Mouse (Mus musculus) heart, embryonic 15.5 days (tissue): ENCODE data around the gene Gm5244. TPM values are rescaled to one million over a fixed set of nuclear protein-coding genes. Genes with fewer than 3 reads are reported as not detected.

Source experiments
- ATAC-seq: fragments of 200-750 bp; cut with Nextera tagmentation; replicated peaks from 2 replicates; pipeline ENCODE4 v1.8.0; 2017; ENCODE audit warnings: low read depth, moderate TSS enrichment; ENCODE audit not compliant: insufficient number of reproducible peaks, insufficient read depth, low FRiP score
- H3K27ac ChIP-seq: fragments of 300-500 bp; sonication (generic); 2 replicates; pipeline ENCODE4 v1.5.1; 2015; ENCODE audit warnings: mild to moderate bottlenecking, inconsistent platforms
- H3K27me3 ChIP-seq: fragments of 300-500 bp; sonication (generic); 2 replicates; pipeline ENCODE4 v1.6.1; 2015; ENCODE audit warnings: inconsistent platforms
- H3K36me3 ChIP-seq: fragments of 300-500 bp; sonication (generic); 2 replicates; pipeline ENCODE4 v1.6.1; 2015; ENCODE audit warnings: mild to moderate bottlenecking, inconsistent platforms
- H3K4me1 ChIP-seq: fragments of 300-500 bp; sonication (generic); replicated peaks from 2 replicates; pipeline ENCODE4 v1.6.1; 2015; ENCODE audit warnings: inconsistent platforms
- H3K4me2 ChIP-seq: fragments of 300-500 bp; sonication (generic); 2 replicates; pipeline ENCODE4 v1.6.1; 2015; ENCODE audit warnings: inconsistent platforms, mild to moderate bottlenecking, moderate library complexity
- H3K4me3 ChIP-seq: fragments of 300-500 bp; sonication (generic); 2 replicates; pipeline ENCODE4 v1.5.1; 2015; ENCODE audit warnings: mild to moderate bottlenecking, inconsistent platforms
- H3K9ac ChIP-seq: fragments of 300-500 bp; sonication (generic); 2 replicates; pipeline ENCODE4 v1.6.1; 2015; ENCODE audit warnings: mild to moderate bottlenecking, inconsistent platforms
- H3K9me3 ChIP-seq: fragments of 300-500 bp; sonication (generic); replicated peaks from 2 replicates; pipeline ENCODE4 v1.6.1; 2016; ENCODE audit warnings: inconsistent platforms
- WGBS: fragments of 180-500 bp; shearing (Covaris S2); methylation state at CpG from one replicate; pipeline ENCODE4 v1.1.7; 2015; ENCODE audit warnings: mixed read lengths; 5-methylcytosine and 5-hydroxymethylcytosine counted together
- polyA plus RNA-seq: library from polyadenylated mRNA; unstranded; fragments of >200 nt; fragmentation: Nextera tagmentation; extraction: Ambion mirVana; gene quantifications from 2 replicates; pipeline ENCODE4 v1.2.1, GENCODE M21; 2015

Gene Gm5244
- polyA plus RNA-seq, 1 experiment from 2014 or later = not detected

- H3K4me2 ChIP-seq = no peak overlapping the region
- no peak for ATAC-seq
- no peaks in the 10 kb centered on the region for H3K4me1 ChIP-seq
- WGBS = 76% methylated on average over 1 of the region's 1 CpGs
- H3K27me3 ChIP-seq = no peaks in the 10 kb centered on the region
- no peak overlapping the region for H3K4me3 ChIP-seq
- no peaks in the 10 kb centered on the region for H3K36me3 ChIP-seq
- H3K9me3 ChIP-seq = no peaks in the 10 kb centered on the region
- no peak overlapping the region for H3K9ac ChIP-seq
- no peak overlapping the region for H3K27ac ChIP-seq
These were observed 28.0 kb upstream of the Gm5244 start for GRCm38 (mm10) chr19:12818507-12818906.

- no peaks in the 10 kb centered on the region for H3K4me1 ChIP-seq
These were observed 26.1 kb upstream of the Gm5244 start for GRCm38 (mm10) chr19:12820383-12820782.

GRCm38 (mm10) chr19:12824549-12824948 is 21.9 kb upstream of the Gm5244 start:
- no peaks in the 10 kb centered on the region for H3K4me1 ChIP-seq
- 61% methylated on average over 4 of the region's 4 CpGs for WGBS
- H3K27ac ChIP-seq = no peak overlapping the region
- H3K4me3 ChIP-seq = no peak overlapping the region
- ATAC-seq = no peak
- H3K9ac ChIP-seq = no peak overlapping the region
- H3K27me3 ChIP-seq = no peaks in the 10 kb centered on the region
- H3K9me3 ChIP-seq = no peaks in the 10 kb centered on the region
- no peaks in the 10 kb centered on the region for H3K36me3 ChIP-seq
- H3K4me2 ChIP-seq = no peak overlapping the region

More at GRCm38 (mm10) chr19:12820383-12820782, 26.1 kb upstream of the Gm5244 start:
- Histone ChIP-seq H3K9me3 (no peaks in the 10 kb centered on the region), H3K27me3 (no peaks in the 10 kb centered on the region), H3K9ac (no peak overlapping the region), H3K4me3 (no peak overlapping the region), H3K27ac (no peak overlapping the region), H3K4me2 (no peak overlapping the region), H3K36me3 (no peaks in the 10 kb centered on the region)
- ATAC-seq = no peak
- 29% methylated on average over 4 of the region's 4 CpGs for WGBS

- Histone ChIP-seq H3K9ac (no peak overlapping the region), H3K36me3 (no peaks in the 10 kb centered on the region), H3K9me3 (no peaks in the 10 kb centered on the region), H3K27ac (no peak overlapping the region), H3K27me3 (no peaks in the 10 kb centered on the region), H3K4me2 (no peak overlapping the region), H3K4me1 (no peaks in the 10 kb centered on the region), H3K4me3 (no peak overlapping the region)
- 64% methylated on average over 2 of the region's 2 CpGs for WGBS
- ATAC-seq = no peak
These were observed 15.6 kb upstream of the Gm5244 start for GRCm38 (mm10) chr19:12830823-12831430.

- Histone ChIP-seq H3K9ac (no peak overlapping the region), H3K4me3 (no peak overlapping the region), H3K27me3 (no peaks in the 10 kb centered on the region), H3K4me2 (no peak overlapping the region), H3K27ac (no peak overlapping the region), H3K4me1 (no peaks in the 10 kb centered on the region), H3K9me3 (no peaks in the 10 kb centered on the region), H3K36me3 (no peaks in the 10 kb centered on the region)
- WGBS = 58% methylated on average over 1 of the region's 1 CpGs
- ATAC-seq = no peak
These were observed 14.9 kb upstream of the Gm5244 start for GRCm38 (mm10) chr19:12831559-12831958.

GRCm38 (mm10) chr19:12833625-12834024 is 12.9 kb upstream of the Gm5244 start:
- Histone ChIP-seq H3K4me1 (no peaks in the 10 kb centered on the region), H3K27me3 (no peaks in the 10 kb centered on the region), H3K36me3 (no peaks in the 10 kb centered on the region), H3K9ac (no peak overlapping the region), H3K4me2 (no peak overlapping the region), H3K4me3 (no peak overlapping the region), H3K27ac (no peak overlapping the region), H3K9me3 (no peaks in the 10 kb centered on the region)
- ATAC-seq = peak; percentile 66; the same call in 1 of the 2 replicates
- 59% methylated on average over 3 of the region's 3 CpGs for WGBS

GRCm38 (mm10) chr19:12838507-12838906 is 8.0 kb upstream of the Gm5244 start:
- H3K9me3 ChIP-seq = no peaks in the 10 kb centered on the region
- H3K4me1 ChIP-seq = no peaks in the 10 kb centered on the region
- no peak overlapping the region for H3K4me2 ChIP-seq
- H3K36me3 ChIP-seq = no peaks in the 10 kb centered on the region
- no peak overlapping the region for H3K9ac ChIP-seq
- H3K27me3 ChIP-seq = no peaks in the 10 kb centered on the region
- no peak overlapping the region for H3K27ac ChIP-seq
- H3K4me3 ChIP-seq = no peak overlapping the region
- WGBS = 73% methylated on average over 1 of the region's 1 CpGs
- ATAC-seq = no peak

- 42% methylated on average over 1 of the region's 1 CpGs for WGBS
- no peaks in the 10 kb centered on the region for H3K4me1 ChIP-seq
- no peak for ATAC-seq
These were observed 10.5 kb downstream of the Gm5244 start, which contains the start of gene Olfr1444 for GRCm38 (mm10) chr19:12856983-12857382. Olfr1444 (plus strand) TSS chr19:12857283.

GRCm38 (mm10) chr19:12883555-12883954 is 37.1 kb downstream of the Gm5244 start, which contains the start of gene Olfr1445:
Olfr1445 (plus strand) TSS chr19:12883855.
- no peak within 1 kb of the TSS for H3K4me3 ChIP-seq
- H3K36me3 ChIP-seq = no peaks in the 10 kb centered on the region
- H3K27me3 ChIP-seq = no peaks in the 10 kb centered on the region
- no peak within 1 kb of the TSS for H3K27ac ChIP-seq
- no peaks in the 10 kb centered on the region for H3K4me1 ChIP-seq
- WGBS = 80% methylated on average over 2 of the region's 2 CpGs
- no peak within 1 kb of the TSS for H3K4me2 ChIP-seq
- H3K9ac ChIP-seq = no peak within 1 kb of the TSS
- no peaks in the 10 kb centered on the region for H3K9me3 ChIP-seq
- ATAC-seq = no peak

More at GRCm38 (mm10) chr19:12856983-12857382, 10.5 kb downstream of the Gm5244 start, which contains the start of gene Olfr1444:
- Histone ChIP-seq H3K27me3 (no peaks in the 10 kb centered on the region), H3K9me3 (no peaks in the 10 kb centered on the region), H3K9ac (no peak within 1 kb of the TSS), H3K36me3 (no peaks in the 10 kb centered on the region), H3K4me2 (no peak within 1 kb of the TSS), H3K27ac (no peak within 1 kb of the TSS), H3K4me3 (no peak within 1 kb of the TSS)

- H3K36me3 ChIP-seq = no peaks in the 10 kb centered on the region
- no peaks in the 10 kb centered on the region for H3K4me1 ChIP-seq
- no peak for ATAC-seq
- no peak within 1 kb of the TSS for H3K27ac ChIP-seq
- no peaks in the 10 kb centered on the region for H3K9me3 ChIP-seq
- WGBS = 73% methylated on average over 1 of the region's 1 CpGs
- no peak within 1 kb of the TSS for H3K9ac ChIP-seq
- H3K4me2 ChIP-seq = no peak within 1 kb of the TSS
- H3K27me3 ChIP-seq = no peaks in the 10 kb centered on the region
- no peak within 1 kb of the TSS for H3K4me3 ChIP-seq
These were observed 46.9 kb downstream of the Gm5244 start, which contains the start of gene Olfr1446 for GRCm38 (mm10) chr19:12893424-12893823. Olfr1446 (minus strand) TSS chr19:12893524.
